Mouse (Mus musculus) spleen, adult 2 months (tissue): ENCODE measurements around the gene Gm4201. TPM values are rescaled to one million over a fixed set of nuclear protein-coding genes. Genes with fewer than 3 reads are reported as not detected.
"Not testable (repeated sequence)": the region's sequence is repeated elsewhere in the genome, so short reads cannot be mapped to it uniquely, and the experiment has no call there.

Experiments used
- DNase-seq, 2 experiments: peaks; one replicate each; pipeline versions ENCODE4 v3.0.0 to v3.0.0-alpha.2; 2012 to 2021; ENCODE audit warnings: low spot score in 2 of 2, low read depth in 1 of 2
- H3K27ac ChIP-seq: fragments of 200-500 bp; 2 replicates; pipeline ENCODE4 v1.5.1; 2012; ENCODE audit warnings: low read length, inconsistent platforms; ENCODE audit not compliant: insufficient read depth
- H3K27me3 ChIP-seq: fragments of 200-500 bp; 2 replicates; pipeline ENCODE4 v1.6.1; 2012; ENCODE audit warnings: mild to moderate bottlenecking, moderate library complexity, low read length, inconsistent platforms; ENCODE audit not compliant: control insufficient read depth, insufficient read depth
- H3K36me3 ChIP-seq: fragments of 200-500 bp; 2 replicates; pipeline ENCODE4 v1.6.1; 2012; ENCODE audit warnings: mild to moderate bottlenecking, low read length, inconsistent platforms; ENCODE audit not compliant: control insufficient read depth, insufficient read depth
- H3K4me1 ChIP-seq: fragments of 200-500 bp; 2 replicates; pipeline ENCODE4 v1.6.1; 2011; ENCODE audit warnings: inconsistent platforms; ENCODE audit not compliant: control insufficient read depth, insufficient read depth, insufficient read length
- H3K4me3 ChIP-seq: fragments of 200-500 bp; 2 replicates; pipeline ENCODE4 v1.5.1; 2011; ENCODE audit warnings: mild to moderate bottlenecking, inconsistent platforms; ENCODE audit not compliant: insufficient read depth, insufficient read length; ENCODE audit errors: extremely low read depth
- WGBS: fragments of 180-500 bp; shearing (Covaris S2); methylation state at CpG from one replicate; pipeline ENCODE4 v1.1.7; 2018; 5-methylcytosine and 5-hydroxymethylcytosine counted together
- polyA plus RNA-seq: library from polyadenylated mRNA; depleted of rRNA; stranded (reverse); fragments of >200 nt; gene quantifications from 2 replicates; pipeline ENCODE4 v1.2.3, GENCODE M21; 2012; rRNA removed

The Gm4201 gene
- not detected in 2 replicates for polyA plus RNA-seq

GRCm38 (mm10) chr7:22565243-22565642, at the start of gene Gm4201:
Gene Gm4201, minus strand, starts transcription at chr7:22565343.
- WGBS: no CpG with 5 or more reads among the region's 3 CpGs
- H3K4me1 ChIP-seq, H3K36me3 ChIP-seq, DNase-seq, H3K27me3 ChIP-seq, H3K4me3 ChIP-seq, H3K27ac ChIP-seq: not testable (repeated sequence)

GRCm38 (mm10) chr7:22588027-22588426, 22.9 kb upstream of the Gm4201 start, which contains the start of gene Gm4565:
Gene Gm4565, minus strand, starts transcription at chr7:22588127.
- not testable (repeated sequence) for H3K36me3 ChIP-seq, H3K4me1 ChIP-seq, DNase-seq, H3K27ac ChIP-seq, H3K4me3 ChIP-seq, H3K27me3 ChIP-seq
- 78% methylated on average over 2 of the region's 4 CpGs for WGBS

GRCm38 (mm10) chr7:22534787-22535186, 30.4 kb downstream of the Gm4201 start, which contains the start of gene Gm8677:
Gene Gm8677, minus strand, starts transcription at chr7:22534887.
- H3K4me1 ChIP-seq, H3K27me3 ChIP-seq, H3K4me3 ChIP-seq, DNase-seq, H3K27ac ChIP-seq, H3K36me3 ChIP-seq: not testable (repeated sequence)
- WGBS: no CpG with 5 or more reads among the region's 1 CpGs

GRCm38 (mm10) chr7:22522667-22523066, 42.5 kb downstream of the Gm4201 start, which contains the start of gene Vmn1r152:
Gene Vmn1r152, plus strand, starts transcription at chr7:22522967.
- H3K4me3 ChIP-seq, H3K36me3 ChIP-seq, H3K4me1 ChIP-seq, H3K27ac ChIP-seq, DNase-seq, H3K27me3 ChIP-seq: not testable (repeated sequence)
- no CpG with 5 or more reads among the region's 3 CpGs for WGBS

Other genes starting within 250 kb of the Gm4201 start
- not detected in 2 replicates for gene Gm4187, start 235.6 kb downstream of the Gm4201 start, polyA plus RNA-seq
- gene Gm8660, start 194.3 kb downstream of the Gm4201 start, polyA plus RNA-seq: not detected in 2 replicates
- gene Vmn1r148, start 151.8 kb downstream of the Gm4201 start, polyA plus RNA-seq: not detected in 2 replicates
- gene Vmn1r149, start 127.1 kb downstream of the Gm4201 start, polyA plus RNA-seq: not detected in 2 replicates
- not detected in 2 replicates for gene Gm10665, start 101.3 kb downstream of the Gm4201 start, polyA plus RNA-seq
- not detected in 2 replicates for gene Vmn1r151, start 65.7 kb downstream of the Gm4201 start, polyA plus RNA-seq
- gene Vmn1r152, start 42.4 kb downstream of the Gm4201 start, polyA plus RNA-seq: not detected in 2 replicates
- not detected in 2 replicates for gene Gm8677, start 30.5 kb downstream of the Gm4201 start, polyA plus RNA-seq
- not detected in 2 replicates for gene Gm4565, start 22.8 kb upstream of the Gm4201 start, polyA plus RNA-seq
- gene Vmn1r155, start 92.7 kb upstream of the Gm4201 start, polyA plus RNA-seq: not detected in 2 replicates
- gene Gm8693, start 127.0 kb upstream of the Gm4201 start, polyA plus RNA-seq: not detected in 2 replicates
- not detected in 2 replicates for gene Gm4567, start 154.4 kb upstream of the Gm4201 start, polyA plus RNA-seq
- not detected in 2 replicates for gene Vmn1r157, start 196.4 kb upstream of the Gm4201 start, polyA plus RNA-seq
- gene Vmn1r158, start 225.4 kb upstream of the Gm4201 start, polyA plus RNA-seq: not detected in 2 replicates